Mouse (Mus musculus): ENCODE measurements around the gene Rpl32. TPM values are rescaled to one million over a fixed set of nuclear protein-coding genes. Genes with fewer than 3 reads are reported as not detected.
"Not testable (repeated sequence)": the region's sequence is repeated elsewhere in the genome, so short reads cannot be mapped to it uniquely, and the experiment has no call there.

The Rpl32 gene
- polyA plus RNA-seq, 1 experiment from 2014 or later, result 1,065 TPM

GRCm38 (mm10) chr6:115846640-115847411, 38.3 kb upstream of the Rpl32 start:
- ATAC-seq (ENCODE audit: low read depth), result peak; percentile 49; the same call in 1 of the 2 replicates
- 52% methylated on average over 6 of the region's 8 CpGs for WGBS
- H3K27ac ChIP-seq (ENCODE audit: low read depth, low read length), result no peak overlapping the region

GRCm38 (mm10) chr6:115845006-115845405, 36.5 kb upstream of the Rpl32 start:
- H3K9ac ChIP-seq (replicated peaks; ENCODE audit: low read depth, low read length), result no peak overlapping the region
- H3K27ac ChIP-seq (ENCODE audit: low read depth, low read length), result no peak overlapping the region
- H3K27me3 ChIP-seq (ENCODE audit: control insufficient read depth, insufficient read depth, low read length), result no peaks in the 10 kb centered on the region
- H3K4me2 ChIP-seq (ENCODE audit: low read depth, low read length), result no peak overlapping the region
- no peaks in the 10 kb centered on the region for H3K4me1 ChIP-seq (ENCODE audit: control insufficient read depth, insufficient read depth, low read length)
- WGBS, result 93% methylated on average over 4 of the region's 4 CpGs
- ATAC-seq (ENCODE audit: low read depth), result no peak
- H3K36me3 ChIP-seq (ENCODE audit: control insufficient read depth, insufficient read depth, low read length), result 0 out of 2 replicates have a peak, but pooled peaks cover 5% of the 10 kb centered on the region
- H3K9me3 ChIP-seq (ENCODE audit: control insufficient read depth, low read length), result no peaks in the 10 kb centered on the region
- no peak overlapping the region for H3K4me3 ChIP-seq (ENCODE audit: low read depth, low read length)

More at GRCm38 (mm10) chr6:115846640-115847411, 38.3 kb upstream of the Rpl32 start:
- Histone ChIP-seq H3K9me3 (ENCODE audit: control insufficient read depth, low read length) (no peaks in the 10 kb centered on the region), H3K4me1 (ENCODE audit: control insufficient read depth, insufficient read depth, low read length) (no peaks in the 10 kb centered on the region), H3K4me2 (ENCODE audit: low read depth, low read length) (no peak overlapping the region), H3K9ac (replicated peaks; ENCODE audit: low read depth, low read length) (no peak overlapping the region), H3K4me3 (ENCODE audit: low read depth, low read length) (no peak overlapping the region), H3K36me3 (ENCODE audit: control insufficient read depth, insufficient read depth, low read length) (0 out of 2 replicates have a peak, but pooled peaks cover 5% of the 10 kb centered on the region), H3K27me3 (ENCODE audit: control insufficient read depth, insufficient read depth, low read length) (no peaks in the 10 kb centered on the region)

- 83% methylated on average over 5 of the region's 5 CpGs for WGBS
- H3K9ac ChIP-seq (replicated peaks; ENCODE audit: low read depth, low read length), result no peak overlapping the region
- ATAC-seq (ENCODE audit: low read depth), result peak; percentile 52; the same call in 1 of the 2 replicates
- no peak overlapping the region for H3K27ac ChIP-seq (ENCODE audit: low read depth, low read length)
- peak overlapping the region; percentile 51 for H3K4me2 ChIP-seq (ENCODE audit: low read depth, low read length)
- no peak overlapping the region; the same call in 1 of the 2 replicates for H3K4me3 ChIP-seq (ENCODE audit: low read depth, low read length)
- no peaks in the 10 kb centered on the region for H3K9me3 ChIP-seq (ENCODE audit: control insufficient read depth, low read length)
- 0 out of 2 replicates have a peak, but pooled peaks cover 1% of the 10 kb centered on the region for H3K36me3 ChIP-seq (ENCODE audit: control insufficient read depth, insufficient read depth, low read length)
- H3K4me1 ChIP-seq (ENCODE audit: control insufficient read depth, insufficient read depth, low read length), result no peaks in the 10 kb centered on the region
- no peaks in the 10 kb centered on the region for H3K27me3 ChIP-seq (ENCODE audit: control insufficient read depth, insufficient read depth, low read length)
Measured at GRCm38 (mm10) chr6:115838745-115839144, 30.2 kb upstream of the Rpl32 start.

GRCm38 (mm10) chr6:115838161-115838597, 29.6 kb upstream of the Rpl32 start, which contains the start of gene Efcab12:
Gene Efcab12 (minus strand): TSS chr6:115838412.
- Histone ChIP-seq H3K4me1 (ENCODE audit: control insufficient read depth, insufficient read depth, low read length) (no peaks in the 10 kb centered on the region), H3K27me3 (ENCODE audit: control insufficient read depth, insufficient read depth, low read length) (no peaks in the 10 kb centered on the region), H3K9ac (replicated peaks; ENCODE audit: low read depth, low read length) (no peak within 1 kb of the TSS), H3K4me3 (ENCODE audit: low read depth, low read length) (peak within 1 kb of the TSS; percentile 22), H3K9me3 (ENCODE audit: control insufficient read depth, low read length) (no peaks in the 10 kb centered on the region), H3K36me3 (ENCODE audit: control insufficient read depth, insufficient read depth, low read length) (no peaks in the 10 kb centered on the region), H3K4me2 (ENCODE audit: low read depth, low read length) (peak within 1 kb of the TSS; percentile 51), H3K27ac (ENCODE audit: low read depth, low read length) (no peak within 1 kb of the TSS)
- ATAC-seq (ENCODE audit: low read depth), result peak; percentile 97
- 3% methylated on average over 19 of the region's 19 CpGs for WGBS

GRCm38 (mm10) chr6:115833861-115834260, 25.3 kb upstream of the Rpl32 start:
- Histone ChIP-seq H3K27me3 (ENCODE audit: control insufficient read depth, insufficient read depth, low read length) (no peaks in the 10 kb centered on the region), H3K4me1 (ENCODE audit: control insufficient read depth, insufficient read depth, low read length) (no peaks in the 10 kb centered on the region), H3K9me3 (ENCODE audit: control insufficient read depth, low read length) (no peaks in the 10 kb centered on the region), H3K4me2 (ENCODE audit: low read depth, low read length) (no peak overlapping the region), H3K9ac (replicated peaks; ENCODE audit: low read depth, low read length) (no peak overlapping the region), H3K4me3 (ENCODE audit: low read depth, low read length) (no peak overlapping the region), H3K36me3 (ENCODE audit: control insufficient read depth, insufficient read depth, low read length) (no peaks in the 10 kb centered on the region), H3K27ac (ENCODE audit: low read depth, low read length) (no peak overlapping the region)
- ATAC-seq (ENCODE audit: low read depth), result no peak

GRCm38 (mm10) chr6:115832152-115832850, 23.8 kb upstream of the Rpl32 start:
- H3K4me3 ChIP-seq (ENCODE audit: low read depth, low read length), result no peak overlapping the region
- H3K36me3 ChIP-seq (ENCODE audit: control insufficient read depth, insufficient read depth, low read length), result no peaks in the 10 kb centered on the region
- no peak overlapping the region for H3K4me2 ChIP-seq (ENCODE audit: low read depth, low read length)
- ATAC-seq (ENCODE audit: low read depth), result no peak
- no peaks in the 10 kb centered on the region for H3K27me3 ChIP-seq (ENCODE audit: control insufficient read depth, insufficient read depth, low read length)
- no peak overlapping the region for H3K9ac ChIP-seq (replicated peaks; ENCODE audit: low read depth, low read length)
- no peaks in the 10 kb centered on the region for H3K4me1 ChIP-seq (ENCODE audit: control insufficient read depth, insufficient read depth, low read length)
- no peaks in the 10 kb centered on the region for H3K9me3 ChIP-seq (ENCODE audit: control insufficient read depth, low read length)
- 90% methylated on average over 2 of the region's 2 CpGs for WGBS
- H3K27ac ChIP-seq (ENCODE audit: low read depth, low read length), result no peak overlapping the region

- no peaks in the 10 kb centered on the region for H3K4me1 ChIP-seq (ENCODE audit: control insufficient read depth, insufficient read depth, low read length)
- ATAC-seq (ENCODE audit: low read depth), result no peak
- WGBS, result 85% methylated on average over 6 of the region's 6 CpGs
Measured at GRCm38 (mm10) chr6:115830779-115831601, 22.4 kb upstream of the Rpl32 start.

GRCm38 (mm10) chr6:115823850-115824464, 15.4 kb upstream of the Rpl32 start:
- not testable (repeated sequence) for H3K27me3 ChIP-seq (ENCODE audit: control insufficient read depth, insufficient read depth, low read length); H3K27ac ChIP-seq (ENCODE audit: low read depth, low read length); H3K4me1 ChIP-seq (ENCODE audit: control insufficient read depth, insufficient read depth, low read length); H3K9me3 ChIP-seq (ENCODE audit: control insufficient read depth, low read length); H3K4me3 ChIP-seq (ENCODE audit: low read depth, low read length); H3K9ac ChIP-seq (replicated peaks; ENCODE audit: low read depth, low read length); H3K36me3 ChIP-seq (ENCODE audit: control insufficient read depth, insufficient read depth, low read length); H3K4me2 ChIP-seq (ENCODE audit: low read depth, low read length)
- ATAC-seq (ENCODE audit: low read depth), result peak; percentile 86
- WGBS, result 1% methylated on average over 5 of the region's 11 CpGs

More at GRCm38 (mm10) chr6:115830779-115831601, 22.4 kb upstream of the Rpl32 start:
- no peak overlapping the region for H3K27ac ChIP-seq (ENCODE audit: low read depth, low read length)
- no peaks in the 10 kb centered on the region for H3K36me3 ChIP-seq (ENCODE audit: control insufficient read depth, insufficient read depth, low read length)
- H3K9ac ChIP-seq (replicated peaks; ENCODE audit: low read depth, low read length), result no peak overlapping the region
- H3K4me3 ChIP-seq (ENCODE audit: low read depth, low read length), result no peak overlapping the region
- no peak overlapping the region for H3K4me2 ChIP-seq (ENCODE audit: low read depth, low read length)
- no peaks in the 10 kb centered on the region for H3K27me3 ChIP-seq (ENCODE audit: control insufficient read depth, insufficient read depth, low read length)
- H3K9me3 ChIP-seq (ENCODE audit: control insufficient read depth, low read length), result no peaks in the 10 kb centered on the region

All from neural tube, embryonic 14.5 days (tissue).